ENCODE assay signal across 20 mouse cellular contexts in genomic region chr1:165914416-165914801, GRCm38 (mm10).
DNase-seq lines count a peak whose midpoint lies in the region; ATAC-seq and TF ChIP-seq lines count a peak whose summit lies in the region.
"Had no signal": no experiment of that assay in that cellular context is flagged by ENCODE, and none has a peak within 500 bp of the region (broad histone marks: within the 10 kb centered on the region; RNA-seq: fewer than 3 reads in every experiment).

No protein-coding gene starts in this region.

- no peak for DNase-seq in hindbrain, embryonic 10.5 days (ENCODE audit: low spot score)
- DNase-seq in hindbrain, postnatal 0 days (ENCODE audit: low spot score), result no peak
- no peak for DNase-seq in heart, adult 18-20 months
- DNase-seq: adrenal gland, postnatal 25 days; cerebellum, adult 11 months; cerebellum, postnatal 10 days; gastrocnemius, postnatal 36 days; heart, postnatal 36 days; kidney, adult 2 months; kidney, postnatal 10 days; left cerebral cortex, postnatal 4 days; lung, postnatal 36 days had no signal

- ATAC-seq in hindbrain, embryonic 13.5 days (ENCODE audit: low FRiP score), result peak; percentile 73
- ATAC-seq in forebrain, embryonic 15.5 days (replicated peaks), result peak; percentile 47; the same call in 1 of the 2 replicates
- ATAC-seq in hindbrain, postnatal 0 days, result no peak
- ATAC-seq in neural tube, embryonic 14.5 days (ENCODE audit: low read depth), result peak; percentile 69
- ATAC-seq in megakaryocyte progenitor cell, adult 5-6 weeks (replicated peaks; ENCODE audit: poor library complexity), result no peak

- WGBS in hindbrain, embryonic 13.5 days, result 36% methylated on average over 2 of the region's 2 CpGs
- WGBS in hindbrain, embryonic 10.5 days, result 81% methylated on average over 2 of the region's 2 CpGs
- 21% methylated on average over 2 of the region's 2 CpGs for WGBS in forebrain, embryonic 15.5 days
- WGBS in hindbrain, postnatal 0 days, result 27% methylated on average over 2 of the region's 2 CpGs
- 28% methylated on average over 2 of the region's 2 CpGs for WGBS in neural tube, embryonic 14.5 days

- H3K4me3 ChIP-seq in hindbrain, embryonic 13.5 days, result no peak overlapping the region
- H3K4me3 ChIP-seq in hindbrain, embryonic 10.5 days, result no peak overlapping the region
- H3K4me3 ChIP-seq in forebrain, embryonic 15.5 days, result no peak overlapping the region
- no peak overlapping the region for H3K4me3 ChIP-seq in hindbrain, postnatal 0 days (ENCODE audit: low read length)
- no peak overlapping the region for H3K4me3 ChIP-seq in neural tube, embryonic 14.5 days (ENCODE audit: low read depth, low read length)
- H3K4me3 ChIP-seq: limb, embryonic 15.5 days; lung, embryonic 15.5 days; myocyte had no signal

- H3K27ac ChIP-seq in hindbrain, embryonic 13.5 days, result peak overlapping the region; percentile 73
- no peak overlapping the region for H3K27ac ChIP-seq in hindbrain, embryonic 10.5 days
- H3K27ac ChIP-seq in forebrain, embryonic 15.5 days (replicated peaks), result peak overlapping the region; percentile 51
- H3K27ac ChIP-seq in hindbrain, postnatal 0 days, result peak overlapping the region; percentile 8; the same call in 1 of the 2 replicates
- H3K27ac ChIP-seq in neural tube, embryonic 14.5 days (ENCODE audit: low read depth, low read length), result peak overlapping the region; percentile 45; the same call in 1 of the 2 replicates
- H3K27ac ChIP-seq: limb, embryonic 15.5 days; liver, embryonic 14.5 days; lung, embryonic 15.5 days had no signal

- no peaks in the 10 kb centered on the region for H3K27me3 ChIP-seq in hindbrain, embryonic 13.5 days
- no peaks in the 10 kb centered on the region for H3K27me3 ChIP-seq in hindbrain, embryonic 10.5 days (ENCODE audit: insufficient read depth, poor library complexity, severe bottlenecking)
- H3K27me3 ChIP-seq in forebrain, embryonic 15.5 days, result no peaks in the 10 kb centered on the region
- H3K27me3 ChIP-seq in hindbrain, postnatal 0 days (ENCODE audit: insufficient read depth, low read length), result no peaks in the 10 kb centered on the region
- H3K27me3 ChIP-seq in neural tube, embryonic 14.5 days (ENCODE audit: control insufficient read depth, insufficient read depth, low read length), result no peaks in the 10 kb centered on the region
- H3K27me3 ChIP-seq: limb, embryonic 15.5 days; lung, embryonic 15.5 days had no signal

- H3K36me3 ChIP-seq in hindbrain, embryonic 13.5 days, result peaks cover 19% of the 10 kb centered on the region
- peaks cover 32% of the 10 kb centered on the region for H3K36me3 ChIP-seq in hindbrain, embryonic 10.5 days
- H3K36me3 ChIP-seq in forebrain, embryonic 15.5 days, result peaks cover 12% of the 10 kb centered on the region
- H3K36me3 ChIP-seq in hindbrain, postnatal 0 days (ENCODE audit: insufficient read depth, low read length), result no peaks in the 10 kb centered on the region
- peaks cover 4% of the 10 kb centered on the region; the same call in 1 of the 2 replicates for H3K36me3 ChIP-seq in neural tube, embryonic 14.5 days (ENCODE audit: control insufficient read depth, insufficient read depth, low read length)

- H3K9me3 ChIP-seq in hindbrain, embryonic 13.5 days, result no peaks in the 10 kb centered on the region
- no peaks in the 10 kb centered on the region for H3K9me3 ChIP-seq in hindbrain, embryonic 10.5 days
- H3K9me3 ChIP-seq in forebrain, embryonic 15.5 days, result no peaks in the 10 kb centered on the region
- H3K9me3 ChIP-seq in hindbrain, postnatal 0 days (ENCODE audit: low read length), result no peaks in the 10 kb centered on the region
- H3K9me3 ChIP-seq in neural tube, embryonic 14.5 days (ENCODE audit: control insufficient read depth, low read length), result no peaks in the 10 kb centered on the region
- H3K9me3 ChIP-seq: limb, embryonic 15.5 days; lung, embryonic 15.5 days had no signal

- H3K4me1 ChIP-seq in hindbrain, embryonic 13.5 days (replicated peaks), result peaks cover 11% of the 10 kb centered on the region
- H3K4me1 ChIP-seq in hindbrain, embryonic 10.5 days (replicated peaks), result no peaks in the 10 kb centered on the region
- peaks cover 18% of the 10 kb centered on the region for H3K4me1 ChIP-seq in forebrain, embryonic 15.5 days
- no peaks in the 10 kb centered on the region; the same call in 1 of the 2 replicates for H3K4me1 ChIP-seq in hindbrain, postnatal 0 days (ENCODE audit: insufficient read depth, low read length)
- H3K4me1 ChIP-seq in neural tube, embryonic 14.5 days (ENCODE audit: control insufficient read depth, insufficient read depth, low read length), result peaks cover 13% of the 10 kb centered on the region
- H3K4me1 ChIP-seq: limb, embryonic 15.5 days had no signal

- TF ChIP-seq CTCF in hindbrain, postnatal 0 days (IDR thresholded peaks at IDR 0.05; ENCODE audit: low read depth), result no peak

- H3K4me2 ChIP-seq in hindbrain, embryonic 13.5 days, result peak overlapping the region; percentile 4; the same call in 1 of the 2 replicates
- 0 out of 2 replicates have a peak overlapping the region, but pooled peaks have one; percentile 3 for H3K4me2 ChIP-seq in forebrain, embryonic 15.5 days (replicated peaks)
- no peak overlapping the region for H3K4me2 ChIP-seq in hindbrain, postnatal 0 days (ENCODE audit: low read depth, low read length)
- H3K4me2 ChIP-seq in neural tube, embryonic 14.5 days (ENCODE audit: low read depth, low read length), result peak overlapping the region; percentile 9; the same call in 1 of the 2 replicates
- H3K4me2 ChIP-seq: limb, embryonic 15.5 days; lung, embryonic 15.5 days had no signal

- no peak overlapping the region for H3K9ac ChIP-seq in hindbrain, embryonic 13.5 days
- H3K9ac ChIP-seq in forebrain, embryonic 15.5 days (replicated peaks), result no peak overlapping the region
- no peak overlapping the region for H3K9ac ChIP-seq in hindbrain, postnatal 0 days (replicated peaks; ENCODE audit: low read length)
- H3K9ac ChIP-seq in neural tube, embryonic 14.5 days (replicated peaks; ENCODE audit: low read depth, low read length), result no peak overlapping the region
- H3K9ac ChIP-seq: limb, embryonic 15.5 days; liver, embryonic 14.5 days; lung, embryonic 15.5 days had no signal

Comparison
In these comparisons a context has a peak if more than half of its experiments do, and no peak if none do; other contexts are left out.
1. ATAC-seq: peak in hindbrain, embryonic 13.5 days (single experiment), forebrain, embryonic 15.5 days (single experiment) and neural tube, embryonic 14.5 days (single experiment); none in hindbrain, postnatal 0 days (single experiment) and megakaryocyte progenitor cell, adult 5-6 weeks (single experiment).